Mouse (Mus musculus) lung, postnatal 25 days (tissue): ENCODE measurements around the gene Gm10645.

ENCODE experiments used
- DNase-seq: peaks from one replicate; pipeline ENCODE4 v3.0.0; 2022; ENCODE audit warnings: low spot score

The Gm10645 gene

DNA sequence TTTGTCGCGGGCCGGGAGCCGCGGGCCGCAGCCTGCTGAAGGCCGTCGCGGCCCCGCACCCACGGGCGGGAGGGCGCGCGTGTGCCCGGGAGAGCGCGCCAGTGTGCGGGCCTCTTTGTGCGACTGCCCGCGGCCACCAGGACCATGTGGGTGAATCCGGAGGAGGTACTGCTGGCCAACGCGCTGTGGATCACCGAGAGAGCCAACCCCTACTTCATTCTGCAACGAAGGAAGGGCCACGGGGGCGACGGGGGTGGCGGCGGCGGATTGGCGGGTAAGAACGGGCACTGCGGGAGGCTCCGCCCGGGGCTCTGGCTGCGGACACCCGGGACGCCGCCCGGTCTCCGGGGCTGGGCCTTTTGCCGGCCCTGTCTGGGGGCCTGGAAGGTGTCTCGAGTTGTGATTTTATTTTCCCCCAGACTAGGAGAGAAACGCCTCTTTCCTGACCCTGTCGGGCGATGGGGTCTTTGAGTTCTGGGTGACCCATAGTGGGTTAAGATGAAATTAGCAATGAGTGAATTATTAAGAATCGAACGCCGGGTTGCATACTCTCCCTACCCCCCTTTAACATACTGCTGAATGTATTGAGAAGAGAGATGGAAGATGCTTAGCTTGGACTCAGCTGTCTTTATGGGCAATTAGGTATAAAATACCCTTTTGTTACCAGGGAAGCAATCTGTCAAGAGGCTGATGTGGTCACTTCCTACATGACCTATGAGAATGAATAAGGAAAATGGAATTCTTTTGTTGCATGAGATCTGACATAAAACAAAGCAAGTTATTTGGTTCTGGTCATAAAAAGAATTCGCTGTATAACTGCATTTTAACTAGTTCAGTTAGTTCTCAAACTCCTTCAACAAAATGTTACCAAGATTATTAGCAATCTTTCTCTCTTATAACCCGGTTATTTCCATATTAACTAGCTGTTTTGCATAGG lies at the start of gene Gm10645:
Gene Gm10645, minus strand, starts transcription at position 240 of the 937 bp plus-strand sequence.
- peak; percentile 28 for DNase-seq

DNA sequence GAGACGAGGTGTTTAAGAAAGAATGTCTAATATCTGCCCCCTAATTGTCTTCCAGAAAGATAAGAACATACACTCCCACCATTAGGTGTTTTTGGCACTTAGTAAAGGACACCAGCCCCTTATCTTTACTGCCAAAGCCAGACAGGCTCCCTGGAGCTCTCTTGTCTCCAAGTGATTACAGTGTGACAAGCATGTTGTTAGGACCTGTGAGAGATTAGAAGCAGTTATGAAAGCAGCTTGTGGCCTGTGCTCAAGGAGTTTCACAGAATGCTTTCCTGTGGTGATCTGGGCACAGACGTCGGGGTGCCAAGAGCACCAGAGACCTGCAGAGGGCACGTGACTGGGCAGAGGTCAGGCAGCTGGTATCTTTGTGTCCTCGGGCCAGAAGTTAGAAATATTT lies 49.1 kb upstream of the Gm10645 start:
- no peak for DNase-seq

DNA sequence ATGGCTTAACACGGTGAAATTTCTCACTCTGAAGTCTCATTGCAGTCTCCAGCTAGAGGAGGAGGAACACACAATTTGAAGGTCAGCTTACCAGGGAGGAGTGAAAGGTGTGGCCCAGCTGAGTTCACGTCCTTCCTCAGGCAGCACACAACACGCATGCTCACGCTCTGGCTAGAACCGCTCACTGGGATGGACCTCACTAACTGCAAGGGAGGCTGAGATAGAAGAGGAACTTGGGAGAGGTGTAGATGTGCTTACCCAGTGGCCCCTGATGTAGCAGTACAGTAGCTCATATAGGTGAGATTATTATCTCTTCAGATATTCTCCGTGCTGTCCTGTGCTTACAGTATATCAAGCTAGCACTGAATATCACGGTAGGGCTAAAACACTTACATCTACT lies 44.7 kb upstream of the Gm10645 start:
- no peak for DNase-seq

DNA sequence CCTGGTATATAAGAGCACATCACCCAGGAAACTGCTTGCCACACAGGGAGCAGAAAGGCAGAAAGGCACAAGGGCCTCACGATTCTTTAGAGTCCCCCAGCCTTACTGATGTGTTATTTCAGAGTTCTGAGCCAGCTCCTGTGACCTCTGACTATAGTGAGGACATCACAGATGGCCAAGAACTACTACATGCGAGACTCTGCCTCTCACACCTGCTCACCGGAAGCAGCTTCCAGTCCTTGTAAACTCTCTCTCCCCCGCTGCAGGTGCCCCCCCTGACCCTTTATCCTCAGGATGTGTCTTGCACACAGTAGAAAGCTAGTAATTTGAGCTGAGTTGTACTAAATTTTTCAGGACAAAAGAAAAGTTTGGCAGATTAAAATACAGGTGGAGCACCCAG lies 43.6 kb upstream of the Gm10645 start:
- no peak for DNase-seq

DNA sequence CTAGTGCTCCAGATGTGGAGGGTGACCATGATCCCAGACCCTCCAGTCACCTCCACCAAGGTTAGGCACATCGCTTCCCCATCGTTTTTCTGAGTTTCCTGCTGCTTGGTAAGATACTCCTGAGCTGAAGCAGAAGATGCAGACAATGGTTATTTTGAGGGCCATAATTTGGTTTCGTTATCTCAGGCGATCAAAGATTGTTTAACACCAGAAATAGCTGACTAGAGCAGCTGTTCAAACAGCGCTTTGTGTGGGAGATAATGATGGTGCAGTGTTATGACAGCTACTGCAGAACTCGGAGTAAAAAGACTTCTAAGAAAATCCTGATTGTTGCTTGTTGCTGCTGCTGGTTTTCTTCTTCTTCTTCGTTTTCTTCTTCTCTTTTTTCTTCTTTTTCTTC lies 39.9 kb upstream of the Gm10645 start:
- no peak for DNase-seq

DNA sequence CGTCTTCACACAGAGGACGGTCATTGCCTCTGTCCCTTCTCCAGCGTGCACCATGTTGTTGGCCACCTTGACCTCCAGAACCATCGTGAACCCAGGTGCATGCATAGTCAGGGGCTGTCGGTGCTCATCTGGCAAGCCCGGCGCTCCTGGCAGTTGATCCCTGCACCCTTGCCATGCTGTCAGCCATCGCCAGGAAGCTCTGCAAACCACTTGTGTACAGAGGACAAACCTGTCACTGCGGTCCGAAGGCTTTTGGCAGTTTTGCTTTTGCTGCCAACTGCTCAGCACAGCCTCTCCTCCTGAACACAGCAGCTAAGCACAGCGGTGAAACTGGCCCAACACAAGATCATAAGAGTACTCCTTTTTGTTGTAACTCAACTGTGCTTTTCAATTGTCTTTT lies 37.0 kb upstream of the Gm10645 start:
- DNase-seq, result no peak

DNA sequence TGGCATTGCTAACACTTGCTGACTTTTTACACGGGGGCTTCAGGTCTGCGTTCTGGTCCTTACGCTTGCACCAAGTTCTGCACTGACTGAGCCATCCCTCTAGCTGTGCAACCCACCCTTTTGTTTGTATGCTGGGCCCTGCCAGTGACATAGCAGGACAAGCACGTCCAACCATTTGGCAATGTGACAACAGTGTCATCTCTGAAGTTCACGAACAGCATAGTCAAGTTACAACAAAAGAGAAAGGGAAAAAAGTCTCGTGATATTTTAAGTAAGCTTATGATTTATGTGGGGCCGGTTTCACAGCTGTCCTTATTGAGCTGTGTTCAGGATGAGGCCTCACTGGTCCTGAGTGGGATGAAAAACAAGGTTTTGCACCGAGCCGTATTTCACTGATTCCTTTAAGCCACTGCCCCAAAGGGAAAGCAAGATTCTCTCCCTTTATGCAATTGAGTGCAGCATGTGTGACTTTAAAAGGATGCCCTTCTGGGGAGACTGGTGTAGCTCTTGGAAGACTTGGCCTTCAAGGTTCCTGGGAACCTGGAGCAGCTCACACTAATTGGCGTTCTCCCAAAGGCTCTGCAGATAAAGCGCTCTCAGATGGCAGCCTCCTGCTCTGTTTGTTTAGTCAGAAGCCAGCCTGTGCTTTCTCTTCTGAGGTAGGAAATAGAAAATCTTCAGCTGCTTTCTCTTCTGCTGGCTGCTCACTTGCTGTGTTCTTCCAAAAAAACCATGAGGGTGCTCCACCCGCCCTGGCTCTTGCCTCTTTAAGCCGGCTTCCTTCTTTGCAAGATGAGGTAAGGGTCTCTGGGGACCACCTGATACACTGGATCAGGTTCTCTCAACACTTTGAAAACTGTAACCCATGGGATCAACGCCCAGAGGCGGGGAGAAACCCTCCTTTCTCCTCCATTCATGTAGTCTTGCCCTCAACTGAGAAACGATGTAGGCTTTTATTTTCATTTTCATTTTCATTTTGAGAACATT lies 34.5 kb upstream of the Gm10645 start:
- no peak for DNase-seq

DNA sequence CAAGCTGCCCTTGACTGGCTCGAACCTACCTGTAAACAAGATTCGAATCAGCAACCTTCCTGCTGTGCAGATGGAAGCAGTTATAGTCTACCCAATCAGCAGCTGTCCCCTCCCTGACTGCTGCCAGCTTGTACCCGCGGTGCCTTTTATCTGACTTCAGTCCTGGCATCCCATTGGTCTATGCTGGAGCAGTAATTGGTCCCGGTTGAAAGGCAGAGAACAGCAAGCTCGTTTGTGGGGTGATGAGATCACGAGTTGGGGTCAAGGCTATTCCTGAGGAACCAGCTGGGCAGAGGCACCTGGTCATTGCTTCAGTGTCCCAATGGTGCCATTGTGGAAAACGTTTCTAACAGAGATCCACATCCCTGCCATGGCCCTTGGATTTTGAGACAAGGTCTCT lies 33.7 kb upstream of the Gm10645 start:
- no peak for DNase-seq

DNA sequence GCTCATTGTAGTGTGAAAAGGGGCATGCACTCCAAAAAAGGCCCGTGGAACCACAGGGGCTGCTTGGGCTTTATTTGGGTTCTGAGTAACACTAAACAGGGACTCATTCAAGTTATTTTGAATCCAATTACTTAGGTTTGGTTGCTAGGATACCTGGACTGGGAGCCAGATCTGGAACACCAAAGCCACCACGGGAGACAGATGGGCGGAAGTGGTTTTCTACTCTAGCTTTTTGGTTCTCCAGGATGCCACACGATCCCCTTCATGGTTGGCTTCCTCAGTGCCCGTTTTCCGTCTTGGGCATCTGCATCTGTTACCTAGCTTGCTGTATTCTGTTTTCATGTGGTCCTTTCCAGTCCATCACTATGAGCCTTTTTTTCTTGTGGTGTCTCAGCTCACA lies 30.1 kb upstream of the Gm10645 start:
- DNase-seq, result no peak

DNA sequence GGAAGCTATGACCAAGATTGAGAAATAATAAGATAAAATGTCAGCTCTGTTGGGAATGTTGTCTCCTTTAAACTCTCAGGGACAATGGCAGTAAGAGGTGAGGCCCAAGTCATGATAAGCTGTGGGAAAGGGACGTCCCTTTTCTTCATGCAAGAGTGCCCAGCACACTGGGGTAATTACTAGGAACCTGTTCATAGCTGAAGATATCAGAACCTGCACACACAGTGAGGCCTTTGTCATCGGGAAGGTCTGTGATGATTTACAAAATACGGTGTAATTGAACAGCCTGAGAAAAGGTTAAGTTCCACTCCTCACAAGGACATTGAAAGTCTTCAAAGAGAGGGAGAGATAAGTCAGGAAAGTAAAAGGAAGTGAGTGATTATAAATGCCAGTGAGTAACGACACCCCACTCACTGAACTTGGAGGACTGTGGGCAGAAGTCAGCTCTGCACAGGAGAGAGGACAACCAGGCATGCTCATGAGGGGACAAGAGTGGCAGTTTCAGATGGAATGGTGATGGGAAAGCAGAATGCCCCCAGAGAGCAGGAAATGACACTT lies 23.6 kb upstream of the Gm10645 start:
- DNase-seq, result no peak

DNA sequence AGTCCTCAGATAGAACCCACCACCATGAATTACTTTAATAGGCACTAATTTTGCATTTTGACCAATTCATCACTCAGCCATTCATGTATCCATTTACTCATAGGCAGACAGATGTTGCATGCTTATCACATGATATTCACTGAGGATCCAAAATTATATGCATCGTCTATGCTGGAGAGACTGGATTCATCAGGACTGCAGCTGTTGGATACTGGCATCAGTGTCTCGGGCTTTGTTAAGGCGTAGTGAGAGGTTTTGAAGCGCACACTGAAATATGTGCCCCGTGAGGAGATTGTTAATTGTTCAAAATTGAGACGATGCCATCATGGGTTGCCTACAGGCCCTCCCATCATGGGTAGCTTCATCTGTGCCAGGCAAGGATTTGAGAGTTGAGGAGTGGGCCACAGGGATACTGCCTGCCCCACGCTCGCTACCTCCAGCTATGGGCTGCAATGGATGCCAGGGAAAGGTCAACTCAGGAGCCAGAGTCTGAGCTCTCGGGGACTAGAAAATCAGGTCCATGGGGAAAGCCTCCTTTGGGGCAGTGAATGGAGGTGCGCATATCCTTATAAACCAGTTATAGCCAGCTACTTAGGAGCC lies 21.5 kb upstream of the Gm10645 start:
- DNase-seq, result no peak

DNA sequence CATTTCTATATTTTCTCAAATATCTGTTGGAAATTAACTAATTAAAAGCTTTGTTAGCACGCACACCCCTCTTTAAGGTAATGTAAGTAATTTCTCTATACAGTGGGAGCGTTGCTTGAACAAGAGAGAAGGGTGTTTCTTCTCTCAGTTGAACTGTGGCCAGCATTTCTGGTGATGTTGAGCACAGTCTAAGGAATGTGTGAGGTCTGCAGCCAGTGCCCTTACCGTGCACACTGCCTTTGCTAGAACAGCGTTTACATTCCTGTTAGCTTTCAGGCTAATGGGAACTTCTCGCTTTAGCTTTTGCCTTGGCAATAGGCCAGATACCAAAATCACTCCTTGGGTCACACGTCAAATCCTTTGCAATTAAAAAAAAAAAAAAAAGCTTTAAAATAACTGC lies 20.4 kb upstream of the Gm10645 start:
- DNase-seq, result peak; percentile 18

DNA sequence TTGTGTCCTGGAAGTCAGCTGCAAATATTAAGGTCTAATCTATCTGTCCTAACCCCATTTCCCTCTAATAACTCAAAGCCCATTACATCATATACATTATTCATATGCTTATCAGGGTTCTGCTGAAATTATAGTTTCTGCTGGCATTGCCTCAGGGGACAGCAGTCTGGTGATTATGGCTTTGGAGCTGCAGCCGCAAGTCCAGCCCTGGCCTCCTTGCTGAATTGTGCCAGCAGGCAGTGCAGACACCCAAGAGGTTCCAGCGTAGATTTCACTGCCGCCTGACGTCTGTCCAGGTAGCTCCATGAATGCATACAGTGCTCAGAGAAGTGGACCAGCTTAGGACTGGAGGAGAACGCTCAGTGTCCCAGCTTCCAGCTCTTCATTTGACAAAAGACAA lies 16.8 kb upstream of the Gm10645 start:
- DNase-seq, result no peak

DNA sequence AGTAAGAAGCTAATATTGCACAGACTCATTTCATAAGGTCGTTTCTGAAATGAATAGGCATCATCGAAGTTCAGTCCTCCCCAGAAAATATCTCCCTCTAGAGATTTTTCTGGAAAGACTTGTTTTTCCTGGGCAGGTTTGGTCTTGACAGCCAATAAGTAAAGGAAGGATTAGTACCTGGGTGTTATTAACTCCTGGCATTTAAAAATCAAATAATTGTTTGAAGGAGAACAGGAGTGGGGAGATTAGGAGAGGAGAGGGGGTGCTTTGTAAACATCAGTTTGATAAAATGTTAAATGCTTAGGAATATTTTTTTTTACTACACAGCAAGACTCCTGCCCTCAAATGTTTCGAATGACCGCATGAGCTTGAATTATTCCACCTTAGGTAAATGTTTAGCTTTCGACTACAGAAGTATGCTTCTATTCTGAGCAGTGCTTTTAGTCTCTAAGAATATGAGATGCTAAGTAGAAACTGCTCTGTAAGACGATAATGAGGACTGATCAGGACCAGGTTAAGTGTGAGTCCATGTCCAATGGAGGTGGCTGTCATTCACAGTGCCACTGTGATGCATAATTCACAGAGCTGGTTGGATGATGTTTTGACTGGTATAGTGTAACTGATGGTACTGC lies 16.0 kb upstream of the Gm10645 start:
- DNase-seq, result no peak

DNA sequence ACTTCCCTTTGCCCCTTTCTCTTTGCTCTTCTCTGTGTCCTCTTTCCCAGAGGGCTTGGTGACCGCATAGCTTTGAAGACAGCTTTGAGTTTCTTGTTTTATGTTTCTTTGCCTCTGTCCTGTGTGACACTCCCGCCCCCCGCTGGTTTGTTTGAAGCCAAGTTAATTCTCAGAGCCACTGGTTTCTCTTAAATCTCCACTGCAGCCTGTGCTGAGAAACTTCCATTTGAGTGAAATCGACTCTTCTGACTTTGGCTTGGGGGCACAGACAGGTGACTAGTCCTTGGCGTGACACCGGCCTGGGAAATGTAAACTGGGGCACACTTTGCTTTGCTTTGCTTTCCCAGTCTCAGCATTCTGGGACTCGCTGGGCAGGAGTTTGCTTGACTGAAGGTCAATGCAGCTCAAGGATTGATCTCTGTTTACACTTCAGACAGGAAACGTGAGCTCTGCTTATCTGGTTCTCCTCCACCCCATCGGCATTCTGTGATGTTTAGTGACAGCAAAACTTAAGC lies 12.3 kb upstream of the Gm10645 start:
- no peak for DNase-seq

DNA sequence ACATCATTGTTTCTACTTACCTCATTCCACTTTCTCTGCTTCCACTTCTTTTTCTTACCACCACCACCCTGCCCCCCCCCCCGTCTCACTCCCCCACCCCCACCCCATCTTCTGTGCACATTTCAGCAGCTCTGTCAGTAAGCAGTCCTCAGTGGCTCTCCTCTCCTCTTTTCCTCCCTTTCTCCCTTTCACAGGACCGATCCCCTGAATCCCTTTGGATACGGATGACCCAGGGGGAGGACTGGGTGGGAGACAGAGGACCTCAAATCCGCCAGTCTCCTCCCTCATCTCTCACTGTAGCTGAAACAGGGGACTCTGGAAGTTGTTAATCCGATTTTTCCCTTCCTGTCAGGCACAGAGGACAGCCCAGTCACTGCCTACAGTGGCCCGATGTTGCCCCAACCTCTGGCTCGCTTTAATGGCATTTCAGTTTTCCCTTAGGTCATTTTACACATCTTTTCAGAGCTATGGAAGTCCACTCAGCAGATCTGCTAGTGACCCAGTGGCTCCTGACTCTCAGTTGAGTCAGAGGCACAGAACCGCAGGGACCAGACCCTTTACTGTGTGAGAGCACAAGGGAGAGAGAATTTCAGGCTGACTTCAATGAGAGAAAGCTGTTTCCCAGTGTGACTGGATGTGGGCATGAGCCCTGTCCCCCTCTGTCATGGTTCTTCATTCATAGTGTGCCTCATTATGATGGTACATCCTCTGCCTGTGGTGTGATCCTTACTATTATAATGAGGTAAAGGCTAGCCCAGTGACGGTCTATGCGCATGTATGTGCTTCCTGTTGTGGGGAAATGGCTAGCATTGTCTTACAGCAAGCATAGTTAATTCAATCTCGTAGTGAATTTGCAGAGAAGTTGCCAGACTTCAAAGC lies 11.6 kb upstream of the Gm10645 start:
- DNase-seq, result no peak

DNA sequence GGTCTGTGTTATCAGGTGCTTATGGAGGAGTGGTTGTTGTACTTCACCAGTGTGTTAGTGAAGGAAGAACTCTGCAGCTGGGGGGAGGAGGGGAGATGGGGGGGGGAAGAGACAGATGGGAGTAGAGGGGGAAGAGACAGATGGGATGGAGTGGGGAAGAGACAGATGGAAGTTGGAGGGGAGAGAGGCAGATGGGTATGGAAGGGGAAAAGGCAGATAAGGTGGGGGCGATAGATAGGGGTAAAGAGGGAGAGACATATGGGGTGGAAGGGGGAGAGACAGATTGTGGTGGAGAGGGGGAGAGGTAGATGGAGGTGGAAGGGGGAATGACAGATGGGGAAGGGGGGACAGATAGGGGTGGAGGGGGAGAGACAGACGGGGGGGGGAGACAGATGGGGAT lies 10.8 kb upstream of the Gm10645 start:
- no peak for DNase-seq

DNA sequence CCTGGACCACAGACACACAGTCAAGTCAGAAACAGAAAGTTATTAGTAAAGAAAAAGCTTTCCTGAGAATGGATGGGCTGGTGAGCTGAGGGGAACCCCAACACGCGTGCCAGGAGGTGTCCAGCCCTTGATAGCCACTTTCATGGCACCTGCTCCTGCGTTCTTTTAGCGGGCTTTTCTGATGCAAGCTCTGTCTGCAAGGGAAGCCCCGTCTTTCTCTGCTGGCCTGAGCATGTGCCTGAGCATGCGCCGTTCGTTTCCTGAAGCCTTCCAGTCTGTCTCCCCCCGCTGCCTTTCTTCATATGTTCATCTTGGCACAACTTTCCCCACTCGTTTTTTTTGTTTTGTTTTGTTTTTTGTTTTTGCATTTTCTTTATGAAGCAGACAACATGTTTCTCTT lies 9.7 kb upstream of the Gm10645 start:
- DNase-seq, result no peak

DNA sequence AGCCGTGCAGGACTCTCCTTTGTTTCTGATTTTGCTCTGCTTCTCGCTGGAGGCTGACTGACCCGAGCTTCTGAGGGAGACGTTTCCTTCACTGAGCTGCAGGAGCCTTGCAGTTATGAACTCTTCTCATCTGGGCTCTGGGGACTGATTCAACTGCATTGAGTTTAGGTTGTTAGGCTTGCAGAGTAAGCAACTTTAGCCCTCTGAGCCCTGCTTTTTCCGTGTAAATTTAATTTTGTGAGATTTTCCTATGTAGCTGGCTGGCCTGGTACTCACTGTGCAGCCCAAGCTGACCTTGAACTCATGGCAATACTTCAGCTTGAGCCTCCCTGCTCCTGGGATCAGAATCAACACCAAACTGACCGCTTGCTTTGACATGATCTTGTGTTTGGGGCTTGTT lies 4.9 kb upstream of the Gm10645 start:
- no peak for DNase-seq

DNA sequence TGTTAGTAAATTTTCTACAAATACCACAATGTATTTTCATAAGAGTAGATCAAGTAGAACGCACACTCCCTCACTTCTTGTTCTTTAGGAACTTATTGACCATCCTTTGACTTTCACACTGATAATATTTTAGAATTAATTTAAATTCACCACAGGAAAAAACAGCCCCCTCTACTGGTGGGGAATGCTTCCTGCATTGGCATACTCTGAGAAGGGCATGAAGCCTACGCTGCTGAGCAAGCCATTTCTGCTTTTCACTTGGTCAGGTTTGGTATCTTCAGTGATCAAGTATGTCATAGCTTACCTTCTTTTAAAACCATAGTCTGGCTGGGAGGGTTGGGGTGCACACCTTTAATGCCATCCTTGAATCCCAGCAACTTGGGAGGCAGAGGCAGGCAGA lies 3.7 kb upstream of the Gm10645 start:
- DNase-seq, result no peak
